Mouse (Mus musculus): ENCODE data around the gene Phf1. TPM values are rescaled to one million over a fixed set of nuclear protein-coding genes. Genes with fewer than 3 reads are reported as not detected.
A peak's percentile ranks its signal among the peaks of the same experiment; 100 is the strongest.
"Not testable (repeated sequence)": the region's sequence is repeated elsewhere in the genome, so short reads cannot be mapped to it uniquely, and the experiment has no call there.

Phf1 gene
- polyA plus RNA-seq, 1 experiment, result not detected

- peak; percentile 77; the same call in 1 of the 2 replicates for TF ChIP-seq CTCF (IDR thresholded peaks at IDR 0.05; ENCODE audit: insufficient read depth, low read depth, low read length)
- TF ChIP-seq POLR2A (IDR thresholded peaks at IDR 0.05; ENCODE audit: insufficient read depth, low read depth, low read length), result no peak
- no peak overlapping the region for H3K27ac ChIP-seq (ENCODE audit: insufficient read depth, low read depth, low read length)
- peaks cover 29% of the 10 kb centered on the region for H3K4me1 ChIP-seq (ENCODE audit: control insufficient read depth, insufficient read depth, low read length)
- 20% methylated on average over 10 of the region's 10 CpGs for WGBS
- no peak overlapping the region for H3K4me3 ChIP-seq (ENCODE audit: insufficient read depth, low read depth, low read length)
Measured at GRCm38 (mm10) chr17:26895578-26895977, 37.3 kb upstream of the Phf1 start.

- 79% methylated on average over 6 of the region's 6 CpGs for WGBS
- no peak overlapping the region for H3K4me3 ChIP-seq (ENCODE audit: insufficient read depth, low read depth, low read length)
- no peak for TF ChIP-seq CTCF (IDR thresholded peaks at IDR 0.05; ENCODE audit: insufficient read depth, low read depth, low read length)
- TF ChIP-seq POLR2A (IDR thresholded peaks at IDR 0.05; ENCODE audit: insufficient read depth, low read depth, low read length), result no peak
- no peaks in the 10 kb centered on the region for H3K4me1 ChIP-seq (ENCODE audit: control insufficient read depth, insufficient read depth, low read length)
- H3K27ac ChIP-seq (ENCODE audit: insufficient read depth, low read depth, low read length), result no peak overlapping the region
Measured at GRCm38 (mm10) chr17:26900916-26901315, 31.9 kb upstream of the Phf1 start.

GRCm38 (mm10) chr17:26904320-26904719 lies 28.5 kb upstream of the Phf1 start:
- H3K27ac ChIP-seq (ENCODE audit: insufficient read depth, low read depth, low read length), result no peak overlapping the region
- WGBS, result 58% methylated on average over 5 of the region's 5 CpGs
- TF ChIP-seq POLR2A (IDR thresholded peaks at IDR 0.05; ENCODE audit: insufficient read depth, low read depth, low read length) (no peak), CTCF (IDR thresholded peaks at IDR 0.05; ENCODE audit: insufficient read depth, low read depth, low read length) (no peak)
- H3K4me1 ChIP-seq (ENCODE audit: control insufficient read depth, insufficient read depth, low read length), result peaks cover 6% of the 10 kb centered on the region; the same call in 1 of the 2 replicates
- H3K4me3 ChIP-seq (ENCODE audit: insufficient read depth, low read depth, low read length), result no peak overlapping the region

GRCm38 (mm10) chr17:26907506-26907905 lies 25.3 kb upstream of the Phf1 start:
- not testable (repeated sequence) for H3K4me1 ChIP-seq (ENCODE audit: control insufficient read depth, insufficient read depth, low read length); H3K4me3 ChIP-seq (ENCODE audit: insufficient read depth, low read depth, low read length); H3K27ac ChIP-seq (ENCODE audit: insufficient read depth, low read depth, low read length)
- 35% methylated on average over 15 of the region's 15 CpGs for WGBS

- no peak overlapping the region for H3K27ac ChIP-seq (ENCODE audit: insufficient read depth, low read depth, low read length)
- WGBS, result 67% methylated on average over 1 of the region's 1 CpGs
- H3K4me1 ChIP-seq (ENCODE audit: control insufficient read depth, insufficient read depth, low read length), result peaks cover 5% of the 10 kb centered on the region
- TF ChIP-seq POLR2A (IDR thresholded peaks at IDR 0.05; ENCODE audit: insufficient read depth, low read depth, low read length), result no peak
- TF ChIP-seq CTCF (IDR thresholded peaks at IDR 0.05; ENCODE audit: insufficient read depth, low read depth, low read length), result no peak
- H3K4me3 ChIP-seq (ENCODE audit: insufficient read depth, low read depth, low read length), result no peak overlapping the region
Measured at GRCm38 (mm10) chr17:26915248-26915647, 17.6 kb upstream of the Phf1 start.

GRCm38 (mm10) chr17:26916711-26917482 lies 16.0 kb upstream of the Phf1 start, which contains the start of gene Kifc5b:
Gene Kifc5b, plus strand, starts transcription at chr17:26917091.
- TF ChIP-seq POLR2A (IDR thresholded peaks at IDR 0.05; ENCODE audit: insufficient read depth, low read depth, low read length), result no peak
- TF ChIP-seq CTCF (IDR thresholded peaks at IDR 0.05; ENCODE audit: insufficient read depth, low read depth, low read length), result peak; percentile 93
- Histone ChIP-seq H3K4me1 (ENCODE audit: control insufficient read depth, insufficient read depth, low read length) (peaks cover 5% of the 10 kb centered on the region), H3K4me3 (ENCODE audit: insufficient read depth, low read depth, low read length) (peak within 1 kb of the TSS; percentile 66), H3K27ac (ENCODE audit: insufficient read depth, low read depth, low read length) (no peak within 1 kb of the TSS)
- under 1% methylated on average over 72 of the region's 72 CpGs for WGBS

- 2% methylated on average over 12 of the region's 12 CpGs for WGBS
- H3K4me1 ChIP-seq (ENCODE audit: control insufficient read depth, insufficient read depth, low read length); H3K27ac ChIP-seq (ENCODE audit: insufficient read depth, low read depth, low read length): not testable (repeated sequence)
- H3K4me3 ChIP-seq (ENCODE audit: insufficient read depth, low read depth, low read length), result peak overlapping the region; percentile 66
Measured at GRCm38 (mm10) chr17:26917560-26917959, 15.3 kb upstream of the Phf1 start.

GRCm38 (mm10) chr17:26918343-26918742 lies 14.5 kb upstream of the Phf1 start:
- no peak overlapping the region for H3K27ac ChIP-seq (ENCODE audit: insufficient read depth, low read depth, low read length)
- H3K4me1 ChIP-seq (ENCODE audit: control insufficient read depth, insufficient read depth, low read length), result peaks cover 5% of the 10 kb centered on the region
- TF ChIP-seq POLR2A (IDR thresholded peaks at IDR 0.05; ENCODE audit: insufficient read depth, low read depth, low read length) (no peak), CTCF (IDR thresholded peaks at IDR 0.05; ENCODE audit: insufficient read depth, low read depth, low read length) (no peak)
- 73% methylated on average over 2 of the region's 2 CpGs for whole genome bisulfite sequencing
- no peak overlapping the region for H3K4me3 ChIP-seq (ENCODE audit: insufficient read depth, low read depth, low read length)

GRCm38 (mm10) chr17:26919516-26919915 lies 13.3 kb upstream of the Phf1 start:
- WGBS, result 73% methylated on average over 2 of the region's 2 CpGs

GRCm38 (mm10) chr17:26922368-26922767 lies 10.5 kb upstream of the Phf1 start:
- 93% methylated on average over 6 of the region's 6 CpGs for WGBS
- not testable (repeated sequence) for H3K4me1 ChIP-seq (ENCODE audit: control insufficient read depth, insufficient read depth, low read length); H3K4me3 ChIP-seq (ENCODE audit: insufficient read depth, low read depth, low read length); H3K27ac ChIP-seq (ENCODE audit: insufficient read depth, low read depth, low read length)

More at GRCm38 (mm10) chr17:26919516-26919915, 13.3 kb upstream of the Phf1 start:
- H3K4me3 ChIP-seq (ENCODE audit: insufficient read depth, low read depth, low read length); H3K4me1 ChIP-seq (ENCODE audit: control insufficient read depth, insufficient read depth, low read length); H3K27ac ChIP-seq (ENCODE audit: insufficient read depth, low read depth, low read length): not testable (repeated sequence)

GRCm38 (mm10) chr17:26925414-26925813 lies 7.4 kb upstream of the Phf1 start:
- H3K4me3 ChIP-seq (ENCODE audit: insufficient read depth, low read depth, low read length); H3K4me1 ChIP-seq (ENCODE audit: control insufficient read depth, insufficient read depth, low read length); H3K27ac ChIP-seq (ENCODE audit: insufficient read depth, low read depth, low read length): not testable (repeated sequence)
- 95% methylated on average over 9 of the region's 9 CpGs for WGBS

GRCm38 (mm10) chr17:26931795-26932194 lies 1.1 kb upstream of the Phf1 start:
- H3K27ac ChIP-seq (ENCODE audit: insufficient read depth, low read depth, low read length); H3K4me3 ChIP-seq (ENCODE audit: insufficient read depth, low read depth, low read length); H3K4me1 ChIP-seq (ENCODE audit: control insufficient read depth, insufficient read depth, low read length): not testable (repeated sequence)
- 63% methylated on average over 7 of the region's 7 CpGs for WGBS
